Mouse (Mus musculus): ENCODE measurements at regions not wholly inside any gene's neighbourhood (a gene's known extent, or its start where the extent isn't known, plus 50 kb on each side); places are given as distances from the start of the nearest gene placed in this dataset.
"Not testable (repeated sequence)": the region's sequence is repeated elsewhere in the genome, so short reads cannot be mapped to it uniquely, and the experiment has no call there.

DNA sequence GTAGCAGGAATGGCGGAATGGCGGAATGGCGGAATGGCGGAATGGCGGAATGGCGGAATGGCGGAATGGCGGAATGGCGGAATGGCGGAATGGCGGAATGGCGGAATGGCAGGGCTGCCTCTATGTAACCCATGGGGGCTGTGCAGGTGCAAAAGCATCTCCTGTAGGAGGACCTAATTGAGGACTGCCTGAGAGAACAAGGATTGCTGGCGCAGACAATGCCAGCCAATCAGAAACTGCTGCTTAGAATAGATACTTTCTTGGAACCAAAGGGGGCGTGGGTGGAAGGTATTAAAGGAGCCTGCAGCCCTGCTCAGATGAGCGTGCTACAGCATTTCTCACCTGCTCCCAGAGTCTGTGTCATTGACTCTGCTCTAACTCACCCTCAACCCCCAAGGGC, 67.8 kb upstream of the Cntn1 start:
- TF ChIP-seq ZC3H11A (IDR thresholded peaks at IDR 0.05; ENCODE audit: borderline replicate concordance, low read depth, low read length); MAFK (IDR thresholded peaks at IDR 0.05; ENCODE audit: insufficient read depth, low read depth, low read length); CHD2 (IDR thresholded peaks at IDR 0.05; ENCODE audit: low read depth, low read length); ZNF384 (IDR thresholded peaks at IDR 0.05; ENCODE audit: low read depth, low read length); HCFC1 (IDR thresholded peaks at IDR 0.05; ENCODE audit: borderline replicate concordance, insufficient read depth, low read length): not testable (repeated sequence)
